Mouse (Mus musculus) retina, postnatal 1 day (tissue): ENCODE data around the gene Igfbp1.
A peak's percentile ranks its signal among the peaks of the same experiment; 100 is the strongest.

Source experiments
- DNase-seq: peaks from one replicate; pipeline ENCODE4 v3.0.0-alpha.2; 2012

Gene Igfbp1

DNA sequence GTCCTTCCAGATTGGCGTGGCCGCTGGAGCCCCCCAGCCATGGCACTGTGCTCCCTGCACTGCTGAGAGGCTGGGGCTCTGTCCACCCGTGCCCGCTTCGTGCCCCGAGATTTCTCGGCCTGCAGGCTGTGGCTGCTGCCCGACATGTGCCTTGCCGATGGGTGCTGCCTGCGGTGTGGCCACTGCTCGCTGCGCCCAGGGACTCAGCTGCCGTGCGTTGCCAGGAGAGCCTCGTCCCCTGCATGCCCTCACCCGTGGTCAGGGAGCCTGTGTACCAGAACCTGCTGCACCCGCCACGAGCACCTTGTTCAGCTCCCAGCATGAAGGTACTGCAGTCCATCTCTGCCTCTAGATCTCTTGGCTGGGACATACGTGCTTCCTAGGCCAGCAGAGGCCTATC lies 424 bp downstream of the Igfbp1 start:
- DNase-seq = no peak

DNA sequence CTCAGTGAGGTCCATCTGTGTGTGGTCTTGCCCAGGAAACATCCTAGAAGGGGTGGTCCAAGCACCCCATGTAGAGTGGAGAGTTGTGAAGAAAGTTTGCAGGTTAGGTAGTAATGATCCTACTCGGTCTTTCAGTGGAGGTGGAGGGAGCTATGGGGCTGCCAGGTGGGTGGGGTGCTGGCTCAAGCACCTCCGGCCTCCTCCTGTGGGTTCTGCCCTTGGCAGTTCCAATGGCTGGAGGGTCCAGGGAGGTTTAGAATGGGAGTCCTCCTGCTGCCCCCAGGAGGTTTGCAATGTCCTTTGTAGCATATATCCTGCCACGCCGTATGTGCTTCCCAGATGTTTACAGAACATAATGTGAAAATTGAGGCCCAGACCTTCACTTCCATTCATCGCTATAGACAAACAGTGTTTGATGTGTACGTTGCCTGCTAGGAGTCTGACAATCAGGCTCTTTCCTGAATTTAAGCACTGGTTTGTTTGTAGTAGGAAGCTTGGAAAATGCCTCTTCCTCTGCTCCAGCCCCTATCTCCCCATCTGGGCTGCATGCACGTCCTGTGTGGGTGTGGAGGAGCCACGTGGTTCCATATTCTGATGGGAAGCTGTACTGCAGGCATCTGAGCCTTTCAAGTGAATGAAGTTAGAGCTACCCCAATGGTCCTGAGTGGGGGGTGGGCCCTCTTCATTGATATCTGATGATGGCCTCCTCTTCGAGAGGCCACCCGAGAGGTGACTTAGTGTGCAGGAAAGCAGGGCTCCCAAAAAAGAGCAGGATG lies 1.1 kb downstream of the Igfbp1 start:
- DNase-seq = no peak

DNA sequence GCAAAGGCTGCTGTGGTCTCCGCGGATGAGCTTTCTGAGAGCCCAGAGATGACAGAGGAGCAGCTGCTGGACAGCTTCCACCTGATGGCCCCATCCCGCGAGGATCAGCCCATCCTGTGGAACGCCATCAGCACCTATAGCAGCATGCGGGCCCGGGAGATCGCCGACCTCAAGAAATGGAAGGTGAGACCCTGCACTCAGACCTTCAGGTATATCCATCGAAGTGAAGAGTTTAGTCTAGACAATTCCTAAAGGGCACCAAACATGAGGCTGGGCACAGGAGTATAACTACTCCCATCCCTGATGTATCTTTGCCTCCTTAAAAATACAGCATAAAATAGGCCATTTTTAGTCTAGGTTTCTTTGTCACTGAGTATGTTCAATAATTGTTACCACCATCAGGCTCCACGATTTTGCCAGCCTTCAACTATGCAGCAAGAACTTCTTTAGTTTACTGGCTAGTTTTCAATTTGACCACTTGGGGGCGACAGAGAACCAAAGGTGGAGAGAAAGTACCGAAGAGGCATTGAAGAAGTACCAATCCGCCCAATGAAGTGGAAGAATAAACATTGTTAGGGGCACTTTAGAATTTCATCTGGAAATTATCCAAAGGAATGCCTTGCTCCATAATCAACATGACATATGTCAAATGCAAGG lies 2.3 kb downstream of the Igfbp1 start:
- DNase-seq = peak; percentile 82

DNA sequence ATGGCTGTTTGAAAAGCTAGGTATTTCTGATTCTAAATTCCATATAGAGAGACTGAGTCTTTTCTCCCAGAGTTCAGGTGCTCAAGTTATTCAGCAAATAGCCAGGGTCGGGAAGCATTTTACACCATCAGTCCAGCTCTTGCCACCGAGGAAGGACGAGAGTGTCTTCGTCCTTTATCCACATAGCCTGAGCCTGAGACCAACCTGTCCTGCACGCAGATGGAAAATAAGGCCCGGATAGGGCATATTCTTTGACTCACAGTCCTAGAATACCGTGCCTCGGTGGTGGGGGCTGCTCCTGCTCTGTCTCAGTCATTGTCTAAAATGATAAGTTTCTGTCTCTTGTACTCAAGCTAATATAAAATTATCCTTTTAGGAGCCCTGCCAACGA lies 2.8 kb downstream of the Igfbp1 start:
- no peak for DNase-seq

DNA sequence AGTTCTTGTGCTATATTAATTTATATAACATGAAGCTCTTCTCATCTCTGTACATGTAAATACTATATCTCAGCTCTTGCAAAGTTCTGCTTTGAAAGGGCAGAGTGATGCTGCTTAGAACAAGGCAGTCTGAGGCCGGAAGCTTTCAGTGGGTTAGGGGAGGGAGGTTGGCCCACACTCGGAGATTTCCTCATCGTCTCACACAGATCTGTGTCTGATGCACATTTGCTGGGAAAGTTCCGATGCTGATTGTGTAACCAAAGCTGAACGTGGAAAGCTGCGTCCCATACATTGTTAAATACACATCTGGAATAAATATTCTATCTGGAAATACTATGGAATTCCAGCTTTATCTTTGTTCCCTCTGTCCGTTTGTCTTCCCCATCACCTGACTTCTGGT lies 4.6 kb downstream of the Igfbp1 start:
- no peak for DNase-seq

DNA sequence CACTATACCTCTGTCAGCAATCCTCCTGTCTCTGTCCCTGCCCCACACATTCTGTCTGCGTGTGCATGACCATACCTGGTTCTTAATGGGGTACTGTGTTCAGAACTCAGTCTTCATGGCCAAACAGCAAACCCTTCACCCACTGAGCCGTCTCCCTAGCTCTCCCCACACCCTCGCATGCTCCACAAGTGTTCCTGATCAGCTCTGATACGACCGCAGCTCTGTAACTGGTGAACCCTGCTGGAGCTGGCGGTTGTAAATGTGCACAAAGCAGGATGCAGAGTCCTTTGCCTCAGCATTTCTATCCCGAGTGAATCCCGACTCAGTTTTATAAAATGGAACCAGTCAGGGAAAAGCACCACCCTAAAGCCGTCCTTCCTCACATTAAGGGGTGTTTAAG lies 6.3 kb downstream of the Igfbp1 start:
- DNase-seq = no peak

DNA sequence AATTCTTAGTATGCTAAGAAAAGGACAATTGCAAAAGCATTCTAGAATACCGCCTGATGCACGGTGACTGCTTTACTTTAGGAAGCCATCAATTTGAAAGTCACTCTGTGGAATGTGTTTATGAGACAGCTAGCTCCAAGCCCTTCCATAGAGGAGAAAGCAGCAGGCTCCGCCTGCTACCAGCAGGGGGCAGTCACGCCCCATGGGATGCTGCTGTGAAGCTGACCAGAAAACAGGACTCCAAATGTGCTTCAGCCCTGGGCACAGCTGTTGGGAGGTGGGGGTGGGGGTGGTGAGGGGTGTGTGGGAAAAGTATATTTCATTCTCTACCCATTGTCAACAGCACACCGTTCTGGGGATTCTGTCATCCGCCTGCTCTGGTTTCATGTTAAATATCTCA lies 12.8 kb downstream of the Igfbp1 start:
- DNase-seq = peak; percentile 77

DNA sequence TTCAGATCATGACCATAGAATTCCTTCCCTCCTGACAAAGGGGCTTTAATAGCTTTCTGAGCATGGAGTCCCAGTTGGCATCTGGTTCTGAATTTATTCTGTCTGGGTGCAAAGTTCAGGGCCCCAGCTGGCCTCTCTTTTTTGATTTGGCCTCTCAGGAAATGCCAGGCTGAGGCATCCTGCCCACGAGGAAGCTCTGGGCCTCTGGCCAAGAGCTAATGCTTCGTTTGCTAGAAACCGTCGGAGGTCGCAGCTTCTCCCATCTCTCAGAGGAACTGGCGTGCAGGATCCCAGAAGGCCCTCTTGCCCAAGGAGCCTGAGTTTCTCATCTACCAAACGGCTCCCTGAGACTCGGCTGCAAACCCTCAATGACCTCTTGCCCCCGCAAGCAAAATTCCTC lies 13.6 kb downstream of the Igfbp1 start:
- DNase-seq = peak; percentile 52

DNA sequence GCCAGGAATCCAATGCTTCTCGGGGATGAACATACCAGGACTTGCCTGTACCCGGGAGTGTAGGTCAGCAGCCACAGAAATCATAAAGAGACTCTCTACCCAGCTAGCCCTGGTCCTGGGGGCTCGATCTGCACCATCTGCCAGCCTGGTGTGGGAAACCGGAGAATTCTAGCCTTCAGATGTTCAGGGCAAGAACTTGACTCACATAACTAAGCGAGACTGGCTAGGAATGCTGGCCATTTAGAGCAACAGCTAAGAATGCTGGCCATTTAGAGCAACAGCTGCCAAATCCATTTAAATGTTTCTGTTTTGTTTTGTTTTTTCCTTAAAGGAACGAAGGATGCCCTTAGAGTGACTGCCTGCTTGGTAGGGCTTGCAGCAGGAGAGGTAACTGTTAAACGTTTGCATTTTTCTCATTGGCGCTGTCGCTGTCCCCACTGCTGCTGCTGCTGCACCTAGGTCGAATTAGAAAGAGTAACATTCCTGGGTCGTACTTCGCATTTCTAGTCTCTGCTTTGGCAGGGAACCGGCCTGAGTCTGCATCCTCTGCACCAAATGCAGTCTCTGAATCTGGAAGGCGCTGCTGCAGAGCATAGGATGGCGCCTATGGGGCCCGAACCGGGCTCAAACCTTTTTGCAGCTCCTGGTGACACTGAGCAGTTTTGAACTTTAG lies 14.7 kb downstream of the Igfbp1 start:
- peak; percentile 14 for DNase-seq

DNA sequence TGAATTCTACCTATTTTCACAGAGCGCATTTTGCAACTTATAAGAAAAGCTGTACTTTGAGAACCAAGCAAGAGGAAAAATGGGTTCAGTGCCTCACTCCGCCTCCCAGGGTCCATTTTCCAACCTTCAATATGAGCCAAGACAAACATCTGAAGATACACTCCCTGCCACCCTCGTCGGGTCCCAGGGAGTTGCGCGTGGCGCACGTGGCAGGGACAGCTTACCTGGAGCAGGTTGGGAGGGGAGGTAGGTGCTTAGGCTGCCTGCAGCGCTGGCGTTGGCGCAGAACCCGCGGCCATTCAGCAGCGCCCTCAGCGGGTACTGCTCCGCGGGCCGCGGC lies 15.5 kb downstream of the Igfbp1 start:
- DNase-seq = no peak

DNA sequence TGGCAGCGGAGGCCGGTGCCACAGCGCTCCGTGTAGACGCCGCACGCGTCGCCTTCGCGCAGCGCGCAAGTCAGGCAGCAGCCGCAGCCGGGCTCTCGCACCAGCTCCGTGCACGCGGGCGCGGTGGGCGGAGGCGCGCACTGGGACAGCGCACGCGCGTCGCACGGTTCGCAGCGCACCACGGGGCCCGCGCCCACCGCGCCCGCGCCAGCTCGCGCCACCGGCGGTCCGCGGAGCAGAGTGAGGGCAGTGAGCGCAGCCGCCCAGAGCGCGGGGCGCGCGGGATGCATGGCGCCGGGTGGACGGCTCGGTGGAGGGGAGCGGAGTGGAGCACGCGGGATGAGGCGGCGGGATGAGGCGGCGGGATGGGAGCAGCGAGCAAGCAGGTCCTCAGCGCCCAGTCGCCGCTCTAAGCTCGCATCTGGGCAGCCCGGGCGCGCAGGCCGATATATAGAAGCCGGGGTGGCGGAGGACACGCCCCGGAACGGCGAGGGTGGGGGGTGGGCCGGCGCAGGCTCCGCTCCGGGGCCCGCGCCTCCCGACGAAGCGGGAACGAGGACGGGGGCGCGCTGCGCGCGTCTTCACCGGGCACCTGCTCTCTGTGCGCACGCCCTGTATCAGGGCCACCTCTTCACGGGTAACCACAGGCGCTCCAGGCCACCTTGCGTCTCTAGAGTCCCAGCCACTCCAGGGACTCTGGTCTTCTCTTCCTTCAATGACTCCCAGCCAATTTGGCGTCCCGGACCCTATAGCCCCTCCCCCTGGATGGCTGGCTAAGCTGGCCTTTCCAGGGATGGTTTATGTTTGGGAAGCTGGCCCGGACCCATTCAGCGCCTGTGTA lies 16.1 kb downstream of the Igfbp1 start, which contains the start of gene Igfbp3:
Gene Igfbp3 (minus strand): TSS at position 423 of the 841 bp plus-strand sequence.
- peak; percentile 77 for DNase-seq

DNA sequence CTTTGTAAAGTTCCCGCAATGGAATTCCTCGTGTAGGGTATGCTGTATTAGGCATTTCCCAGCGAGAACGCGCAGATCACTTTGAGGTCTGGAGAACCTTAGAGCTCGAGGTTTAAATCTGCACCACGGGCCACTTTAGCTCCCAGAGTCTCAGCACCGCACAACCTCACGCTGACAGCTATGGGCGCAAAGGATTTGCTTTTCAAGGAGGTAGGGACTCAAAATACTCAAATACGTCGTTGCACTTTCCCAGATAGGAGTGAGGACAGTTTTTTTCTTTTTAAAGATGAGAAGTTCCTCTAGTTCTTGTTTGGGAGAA lies 16.7 kb downstream of the Igfbp1 start:
- DNase-seq = no peak

DNA sequence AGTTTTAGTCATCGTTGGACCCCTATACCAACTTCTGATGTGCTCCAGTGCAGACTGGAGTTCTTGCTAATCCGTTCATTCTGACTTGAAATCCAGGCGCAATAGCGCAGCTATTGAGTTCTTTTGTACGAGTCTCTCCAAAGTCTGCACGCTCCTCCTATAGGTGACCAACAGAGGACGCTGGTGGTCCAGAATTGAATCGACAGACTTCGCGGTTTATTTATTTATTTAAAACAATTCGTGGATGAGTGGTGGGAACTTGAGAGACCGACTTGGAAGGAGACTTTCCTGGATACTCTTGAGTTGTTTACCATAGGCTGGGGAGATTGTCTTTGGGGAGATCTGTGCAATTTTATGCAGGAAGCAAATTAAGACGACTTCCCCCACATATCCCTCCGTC lies 17.2 kb downstream of the Igfbp1 start:
- DNase-seq = peak; percentile 72

DNA sequence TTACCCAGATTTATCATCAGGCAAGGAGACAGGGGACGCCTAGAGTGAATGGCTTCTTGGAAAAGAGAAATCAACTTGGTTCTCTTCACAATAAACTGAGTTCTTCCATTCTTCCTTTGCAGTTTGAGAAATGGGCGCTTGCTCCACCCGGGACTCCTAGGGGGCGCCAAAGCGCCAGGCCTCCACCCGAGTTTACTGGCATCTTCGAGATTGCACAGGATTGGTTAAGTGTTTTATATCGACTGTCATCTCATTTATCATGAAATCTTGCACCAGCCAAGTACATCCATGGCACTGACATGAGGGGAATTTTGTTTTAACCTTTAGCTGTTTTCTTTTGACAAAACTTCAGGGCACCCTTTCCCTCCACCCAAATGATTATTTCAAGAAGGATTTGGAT lies 18.1 kb downstream of the Igfbp1 start:
- peak; percentile 69 for DNase-seq

DNA sequence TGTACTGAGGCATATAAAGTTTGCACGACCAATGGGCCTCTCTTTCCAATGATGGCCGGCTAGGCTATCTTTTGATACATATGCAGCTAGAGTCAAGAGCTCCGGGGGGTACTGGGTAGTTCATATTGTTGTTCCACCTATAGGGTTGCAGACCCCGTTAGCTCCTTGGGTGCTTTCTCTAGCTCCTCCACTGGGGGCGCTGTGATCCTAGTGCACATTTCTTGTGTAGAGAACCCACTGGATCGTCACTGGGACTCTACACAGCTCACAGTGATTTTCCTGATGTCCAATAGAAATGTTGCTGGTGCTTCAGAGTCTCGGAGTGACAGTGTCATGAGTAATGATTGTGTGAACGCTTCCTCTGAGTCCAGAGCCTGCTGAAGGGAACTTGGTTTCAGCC lies 24.2 kb downstream of the Igfbp1 start:
- peak; percentile 33 for DNase-seq

DNA sequence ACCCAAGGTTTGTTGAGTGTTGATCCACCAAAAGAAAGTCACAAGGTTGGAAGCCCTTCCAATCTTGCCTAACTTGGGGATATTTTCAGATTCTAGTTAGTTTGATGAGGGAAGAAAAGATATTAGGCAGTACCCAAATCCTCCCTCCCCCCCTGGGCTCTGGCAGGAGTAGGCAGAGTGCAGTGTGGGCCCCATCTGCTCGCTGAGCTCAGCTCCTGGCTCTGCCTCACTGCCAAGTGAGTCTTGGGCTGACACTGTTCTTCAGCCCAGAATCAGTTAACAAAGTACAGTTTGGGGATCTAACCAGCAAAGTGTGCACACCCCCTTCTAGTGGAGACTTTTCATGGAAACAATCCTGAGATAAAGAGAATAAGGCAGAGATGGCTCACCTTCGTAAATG lies 28.6 kb downstream of the Igfbp1 start:
- DNase-seq = no peak

DNA sequence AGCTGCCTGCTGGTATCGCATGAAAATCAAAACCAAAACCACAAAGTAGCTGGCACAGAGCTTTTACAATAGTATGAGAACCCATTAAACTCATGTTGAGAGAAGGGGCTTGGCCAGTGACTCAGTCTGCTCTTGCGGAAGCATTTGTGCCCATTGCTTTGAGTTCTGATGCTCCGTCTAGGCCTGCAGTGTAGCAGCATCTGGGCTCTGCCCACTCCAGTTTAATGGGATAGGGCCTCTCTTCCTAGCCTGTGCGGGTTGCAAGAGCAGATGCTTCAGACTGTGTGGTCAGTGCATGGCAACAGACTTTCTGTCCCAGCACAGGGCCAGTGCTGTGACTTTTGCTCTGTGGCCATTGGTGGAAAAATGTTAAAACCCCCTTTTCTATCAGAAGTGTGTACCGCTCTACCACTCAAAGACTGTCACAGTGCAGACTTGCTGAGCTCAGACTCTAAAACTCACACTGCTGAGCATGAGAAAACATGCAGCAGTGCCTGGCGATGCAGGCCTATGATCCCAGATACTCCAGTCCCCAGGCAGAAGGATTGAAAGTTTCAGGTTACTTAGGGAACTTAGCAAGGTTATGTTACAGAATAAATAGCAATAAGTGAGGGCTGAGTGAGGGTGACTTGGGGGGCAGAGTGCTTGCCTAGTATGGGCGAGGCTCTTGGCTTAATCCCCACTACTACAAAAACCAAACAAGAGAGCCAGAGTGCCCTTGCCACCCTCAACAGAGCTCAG lies 29.4 kb downstream of the Igfbp1 start:
- no peak for DNase-seq

DNA sequence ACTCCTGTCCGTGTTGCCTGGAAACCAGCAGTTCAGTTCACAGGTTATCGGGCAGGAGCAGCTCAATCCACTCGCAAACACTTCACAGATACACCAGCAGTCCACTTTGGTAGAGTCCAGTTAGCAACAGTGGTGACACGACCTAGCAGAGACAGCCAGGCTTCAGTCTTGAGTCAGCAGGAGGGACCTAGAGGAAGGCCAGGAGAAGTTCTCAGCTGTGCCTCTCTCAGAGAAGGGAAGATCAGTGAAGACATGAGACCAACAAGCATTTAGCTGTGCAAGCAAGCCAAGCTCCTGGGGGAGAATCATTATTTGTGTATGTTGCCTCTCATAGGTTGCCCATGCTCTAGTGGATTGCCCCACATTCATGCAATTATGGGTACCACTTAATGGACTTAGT lies 30.5 kb downstream of the Igfbp1 start:
- DNase-seq = no peak

DNA sequence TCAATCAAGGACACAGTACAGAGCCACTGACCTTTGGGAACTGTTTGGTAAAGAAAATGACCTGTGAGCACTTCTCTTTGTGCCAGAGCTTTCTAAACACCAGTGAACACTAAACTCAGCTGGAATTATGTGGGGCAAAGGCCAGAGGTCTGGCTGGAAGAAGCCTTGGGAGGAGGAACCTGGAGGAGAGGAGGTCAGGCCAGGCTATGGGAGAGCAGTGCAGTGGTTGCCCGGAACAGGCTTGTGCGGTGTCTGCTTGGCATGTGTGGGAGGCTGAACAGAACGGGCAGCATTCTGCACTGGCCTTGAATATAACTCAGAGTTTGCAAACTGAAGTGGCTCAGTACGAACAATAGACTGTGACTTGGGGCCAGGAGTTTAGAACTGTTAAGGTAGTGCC lies 32.4 kb downstream of the Igfbp1 start:
- no peak for DNase-seq

DNA sequence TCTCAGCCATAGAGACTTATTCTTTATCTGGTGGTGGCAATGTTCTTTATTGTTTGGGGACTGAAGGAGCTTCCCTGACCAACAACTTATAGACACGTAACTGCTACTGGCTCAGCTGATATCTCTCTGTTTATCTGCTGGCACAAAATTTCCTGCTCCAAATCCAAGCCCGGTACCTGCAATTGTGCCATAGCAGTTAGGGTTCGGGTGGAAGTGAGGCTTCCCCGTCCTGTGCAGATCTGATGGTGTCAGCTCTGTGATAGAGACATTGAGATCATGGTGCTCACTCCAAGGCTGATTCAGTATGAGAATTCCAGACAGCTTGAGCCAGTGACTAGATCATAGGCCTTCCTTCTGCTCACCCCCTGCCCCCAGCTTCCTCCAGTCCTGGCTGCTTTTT lies 34.4 kb downstream of the Igfbp1 start:
- no peak for DNase-seq

DNA sequence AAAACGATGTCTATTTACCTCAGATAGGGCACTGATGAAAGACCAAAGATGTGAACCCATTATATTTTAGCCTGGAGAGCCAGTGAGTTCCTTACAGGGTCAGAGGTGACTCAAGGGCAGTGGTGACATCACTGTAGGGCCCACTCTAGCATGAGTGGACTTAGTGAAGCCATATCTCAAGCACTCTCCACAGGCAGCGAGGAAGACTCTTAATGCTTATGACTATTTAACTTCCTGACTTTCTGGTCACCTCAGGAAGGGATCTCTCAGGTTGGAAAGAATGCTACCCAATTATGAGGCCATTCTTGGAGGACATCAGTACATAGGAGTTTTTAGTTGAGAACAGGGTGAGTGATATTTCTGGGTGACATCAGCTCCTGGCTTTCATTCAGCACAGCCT lies 35.8 kb downstream of the Igfbp1 start:
- DNase-seq = no peak

DNA sequence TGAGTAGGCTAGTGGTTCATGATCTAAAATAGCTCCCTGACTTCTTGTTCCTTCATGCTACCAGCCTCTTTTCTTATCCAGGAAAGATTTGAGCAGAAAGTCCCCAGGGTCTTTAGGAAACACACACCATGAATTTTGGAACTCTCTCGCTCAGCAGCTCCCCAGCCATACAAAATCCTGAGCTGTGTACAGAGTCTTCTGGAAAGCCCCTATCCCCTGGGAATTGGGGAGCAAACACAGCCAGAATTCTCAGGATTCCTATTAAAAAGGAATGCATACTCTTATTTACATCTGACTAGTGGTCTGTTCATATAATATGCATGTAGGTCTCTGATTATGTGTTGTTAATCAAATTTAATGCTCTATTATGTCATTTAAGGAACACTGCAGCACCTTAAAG lies 36.9 kb downstream of the Igfbp1 start:
- DNase-seq = no peak
